Mouse (Mus musculus): Measurements from ENCODE around the gene Slc1a4. TPM values are rescaled to one million over a fixed set of nuclear protein-coding genes. Genes with fewer than 3 reads are reported as not detected.

The Slc1a4 gene
- polyA plus RNA-seq, 1 experiment from 2014 or later = 27.3 TPM

- Histone ChIP-seq H3K4me3 (ENCODE audit: low read depth, low read length) (no peak overlapping the region), H3K36me3 (ENCODE audit: control insufficient read depth, insufficient read depth, low read length) (no peaks in the 10 kb centered on the region), H3K4me2 (ENCODE audit: low read depth, low read length, severe bottlenecking) (no peak overlapping the region), H3K27me3 (ENCODE audit: control insufficient read depth, insufficient read depth, low read length) (no peaks in the 10 kb centered on the region), H3K9ac (ENCODE audit: low read length) (no peak overlapping the region), H3K9me3 (ENCODE audit: control insufficient read depth, low read length) (no peaks in the 10 kb centered on the region), H3K27ac (ENCODE audit: low read depth, low read length) (no peak overlapping the region), H3K4me1 (replicated peaks; ENCODE audit: control insufficient read depth, insufficient read depth, low read length) (no peaks in the 10 kb centered on the region)
- DNase-seq (ENCODE audit: low spot score) = no peak
- WGBS = 71% methylated on average over 2 of the region's 2 CpGs
- ATAC-seq (replicated peaks; ENCODE audit: low FRiP score) = no peak
Measured at GRCm38 (mm10) chr11:20348466-20348865, 16.0 kb upstream of the Slc1a4 start.

- Histone ChIP-seq H3K9me3 (ENCODE audit: control insufficient read depth, low read length) (no peaks in the 10 kb centered on the region), H3K4me1 (replicated peaks; ENCODE audit: control insufficient read depth, insufficient read depth, low read length) (no peaks in the 10 kb centered on the region), H3K27ac (ENCODE audit: low read depth, low read length) (no peak overlapping the region), H3K4me2 (ENCODE audit: low read depth, low read length, severe bottlenecking) (no peak overlapping the region), H3K9ac (ENCODE audit: low read length) (no peak overlapping the region), H3K4me3 (ENCODE audit: low read depth, low read length) (no peak overlapping the region), H3K27me3 (ENCODE audit: control insufficient read depth, insufficient read depth, low read length) (no peaks in the 10 kb centered on the region), H3K36me3 (ENCODE audit: control insufficient read depth, insufficient read depth, low read length) (no peaks in the 10 kb centered on the region)
- no peak for ATAC-seq (replicated peaks; ENCODE audit: low FRiP score)
- WGBS = 87% methylated on average over 6 of the region's 6 CpGs
- no peak for DNase-seq (ENCODE audit: low spot score)
Measured at GRCm38 (mm10) chr11:20347548-20347947, 15.0 kb upstream of the Slc1a4 start.

- Histone ChIP-seq H3K4me2 (ENCODE audit: low read depth, low read length, severe bottlenecking) (no peak overlapping the region), H3K4me3 (ENCODE audit: low read depth, low read length) (no peak overlapping the region), H3K9ac (ENCODE audit: low read length) (no peak overlapping the region), H3K27me3 (ENCODE audit: control insufficient read depth, insufficient read depth, low read length) (no peaks in the 10 kb centered on the region), H3K9me3 (ENCODE audit: control insufficient read depth, low read length) (no peaks in the 10 kb centered on the region), H3K4me1 (replicated peaks; ENCODE audit: control insufficient read depth, insufficient read depth, low read length) (no peaks in the 10 kb centered on the region), H3K27ac (ENCODE audit: low read depth, low read length) (no peak overlapping the region), H3K36me3 (ENCODE audit: control insufficient read depth, insufficient read depth, low read length) (no peaks in the 10 kb centered on the region)
- no peak for ATAC-seq (replicated peaks; ENCODE audit: low FRiP score)
- no peak for DNase-seq (ENCODE audit: low spot score)
- WGBS = 91% methylated on average over 2 of the region's 2 CpGs
Measured at GRCm38 (mm10) chr11:20346369-20346768, 13.9 kb upstream of the Slc1a4 start.

- Histone ChIP-seq H3K9ac (ENCODE audit: low read length) (no peak overlapping the region), H3K4me3 (ENCODE audit: low read depth, low read length) (no peak overlapping the region), H3K27me3 (ENCODE audit: control insufficient read depth, insufficient read depth, low read length) (no peaks in the 10 kb centered on the region), H3K4me2 (ENCODE audit: low read depth, low read length, severe bottlenecking) (no peak overlapping the region), H3K9me3 (ENCODE audit: control insufficient read depth, low read length) (no peaks in the 10 kb centered on the region), H3K27ac (ENCODE audit: low read depth, low read length) (no peak overlapping the region), H3K4me1 (replicated peaks; ENCODE audit: control insufficient read depth, insufficient read depth, low read length) (no peaks in the 10 kb centered on the region), H3K36me3 (ENCODE audit: control insufficient read depth, insufficient read depth, low read length) (no peaks in the 10 kb centered on the region)
- no peak for ATAC-seq (replicated peaks; ENCODE audit: low FRiP score)
- WGBS = 87% methylated on average over 4 of the region's 4 CpGs
- no peak for DNase-seq (ENCODE audit: low spot score)
Measured at GRCm38 (mm10) chr11:20343952-20344351, 11.4 kb upstream of the Slc1a4 start.

- H3K9me3 ChIP-seq (ENCODE audit: control insufficient read depth, low read length) = no peaks in the 10 kb centered on the region
- no peaks in the 10 kb centered on the region for H3K4me1 ChIP-seq (replicated peaks; ENCODE audit: control insufficient read depth, insufficient read depth, low read length)
- no peak overlapping the region for H3K9ac ChIP-seq (ENCODE audit: low read length)
- ATAC-seq (replicated peaks; ENCODE audit: low FRiP score) = no peak
- 78% methylated on average over 1 of the region's 1 CpGs for WGBS
- no peak overlapping the region for H3K4me3 ChIP-seq (ENCODE audit: low read depth, low read length)
- no peak overlapping the region for H3K27ac ChIP-seq (ENCODE audit: low read depth, low read length)
- no peaks in the 10 kb centered on the region for H3K36me3 ChIP-seq (ENCODE audit: control insufficient read depth, insufficient read depth, low read length)
- no peak overlapping the region for H3K4me2 ChIP-seq (ENCODE audit: low read depth, low read length, severe bottlenecking)
- DNase-seq (ENCODE audit: low spot score) = no peak
- H3K27me3 ChIP-seq (ENCODE audit: control insufficient read depth, insufficient read depth, low read length) = no peaks in the 10 kb centered on the region
Measured at GRCm38 (mm10) chr11:20341598-20341997, 9.1 kb upstream of the Slc1a4 start.

- WGBS = 90% methylated on average over 2 of the region's 2 CpGs
Measured at GRCm38 (mm10) chr11:20338703-20339102, 6.2 kb upstream of the Slc1a4 start.

GRCm38 (mm10) chr11:20334301-20334700, 1.8 kb upstream of the Slc1a4 start:
- H3K9me3 ChIP-seq (ENCODE audit: control insufficient read depth, low read length) = no peaks in the 10 kb centered on the region
- H3K36me3 ChIP-seq (ENCODE audit: control insufficient read depth, insufficient read depth, low read length) = no peaks in the 10 kb centered on the region
- WGBS = 17% methylated on average over 1 of the region's 1 CpGs
- H3K27ac ChIP-seq (ENCODE audit: low read depth, low read length) = no peak overlapping the region
- no peak overlapping the region for H3K4me3 ChIP-seq (ENCODE audit: low read depth, low read length)
- no peak for DNase-seq (ENCODE audit: low spot score)
- no peak overlapping the region for H3K4me2 ChIP-seq (ENCODE audit: low read depth, low read length, severe bottlenecking)
- no peaks in the 10 kb centered on the region for H3K27me3 ChIP-seq (ENCODE audit: control insufficient read depth, insufficient read depth, low read length)
- ATAC-seq (replicated peaks; ENCODE audit: low FRiP score) = no peak
- H3K4me1 ChIP-seq (replicated peaks; ENCODE audit: control insufficient read depth, insufficient read depth, low read length) = no peaks in the 10 kb centered on the region
- H3K9ac ChIP-seq (ENCODE audit: low read length) = no peak overlapping the region

More at GRCm38 (mm10) chr11:20338703-20339102, 6.2 kb upstream of the Slc1a4 start:
- Histone ChIP-seq H3K9ac (ENCODE audit: low read length) (no peak overlapping the region), H3K4me3 (ENCODE audit: low read depth, low read length) (no peak overlapping the region), H3K27me3 (ENCODE audit: control insufficient read depth, insufficient read depth, low read length) (no peaks in the 10 kb centered on the region), H3K9me3 (ENCODE audit: control insufficient read depth, low read length) (no peaks in the 10 kb centered on the region), H3K4me1 (replicated peaks; ENCODE audit: control insufficient read depth, insufficient read depth, low read length) (no peaks in the 10 kb centered on the region), H3K4me2 (ENCODE audit: low read depth, low read length, severe bottlenecking) (no peak overlapping the region), H3K27ac (ENCODE audit: low read depth, low read length) (no peak overlapping the region), H3K36me3 (ENCODE audit: control insufficient read depth, insufficient read depth, low read length) (no peaks in the 10 kb centered on the region)
- no peak for DNase-seq (ENCODE audit: low spot score)
- no peak for ATAC-seq (replicated peaks; ENCODE audit: low FRiP score)

- H3K27ac ChIP-seq (ENCODE audit: low read depth, low read length) = peak overlapping the region; percentile 79
- no peaks in the 10 kb centered on the region for H3K4me1 ChIP-seq (replicated peaks; ENCODE audit: control insufficient read depth, insufficient read depth, low read length)
- peak; percentile 76 for DNase-seq (ENCODE audit: low spot score)
- H3K9ac ChIP-seq (ENCODE audit: low read length) = peak overlapping the region; percentile 81
- no peaks in the 10 kb centered on the region for H3K9me3 ChIP-seq (ENCODE audit: control insufficient read depth, low read length)
- H3K4me2 ChIP-seq (ENCODE audit: low read depth, low read length, severe bottlenecking) = peak overlapping the region; percentile 90
- peak overlapping the region; percentile 68 for H3K4me3 ChIP-seq (ENCODE audit: low read depth, low read length)
- no peaks in the 10 kb centered on the region for H3K27me3 ChIP-seq (ENCODE audit: control insufficient read depth, insufficient read depth, low read length)
- peak; percentile 26 for ATAC-seq (replicated peaks; ENCODE audit: low FRiP score)
- no peaks in the 10 kb centered on the region for H3K36me3 ChIP-seq (ENCODE audit: control insufficient read depth, insufficient read depth, low read length)
- under 1% methylated on average over 61 of the region's 61 CpGs for WGBS
Measured at GRCm38 (mm10) chr11:20331690-20332537, 599 bp downstream of the Slc1a4 start.
